Mouse (Mus musculus): Measurements from ENCODE around the gene Naa10. TPM values are rescaled to one million over a fixed set of nuclear protein-coding genes. Genes with fewer than 3 reads are reported as not detected.

Naa10 gene
- total RNA-seq, 2 experiments from 2014 or later = 69.8 to 72.9 TPM

Other genes with a start within 250 kb of the Naa10 start
- 10 to 100 TPM; 77.3 to 81.8 TPM for gene Slc6a8, start 248.8 kb downstream of the Naa10 start, total RNA-seq (2021)
- 10 to 100 TPM; 69.5 to 71.1 TPM for gene Bcap31, start 205.8 kb downstream of the Naa10 start, total RNA-seq (2021)
- 10 to 100 TPM; 15.8 to 16.0 TPM for gene Abcd1, start 205.3 kb downstream of the Naa10 start, total RNA-seq (2021)
- 1 to 10 TPM; 6.5 to 7.9 TPM for gene Plxnb3, start 164.9 kb downstream of the Naa10 start, total RNA-seq (2021)
- gene Srpk3, start 147.5 kb downstream of the Naa10 start, total RNA-seq (2021) = 1 to 10 TPM; 2.2 to 3.8 TPM
- gene Idh3g, start 135.0 kb downstream of the Naa10 start, total RNA-seq (2021) = 100 to 1,000 TPM; 151 to 157 TPM
- gene Ssr4, start 134.9 kb downstream of the Naa10 start, total RNA-seq (2021) = 100 to 1,000 TPM; 101 to 104 TPM
- gene Pdzd4, start 97.0 kb downstream of the Naa10 start, total RNA-seq (2021) = 100 to 1,000 TPM; 110 to 111 TPM
- not detected for gene Avpr2, start 29.8 kb downstream of the Naa10 start, total RNA-seq (2021)
- 100 to 1,000 TPM; 333 to 351 TPM for gene L1cam, start 25.8 kb downstream of the Naa10 start, total RNA-seq (2021)
- 1 to 10 TPM; 4.6 to 5.1 TPM for gene Arhgap4, start 74 bp downstream of the Naa10 start, total RNA-seq (2021)
- gene Renbp, start 8.9 kb upstream of the Naa10 start, total RNA-seq (2021) = 1 to 10 TPM; 3.9 to 7.1 TPM
- gene Hcfc1, start 44.4 kb upstream of the Naa10 start, total RNA-seq (2021) = 10 to 100 TPM; 72.9 to 77.8 TPM
- 10 to 100 TPM; 52.5 to 52.9 TPM for gene Irak1, start 102.0 kb upstream of the Naa10 start, total RNA-seq (2021)
- not detected for gene Opn1mw, start 205.5 kb upstream of the Naa10 start, total RNA-seq (2021)
- gene Mecp2, start 213.4 kb upstream of the Naa10 start, total RNA-seq (2021) = 10 to 100 TPM; 74.3 to 75.1 TPM
- not detected for gene Tex28, start 245.9 kb upstream of the Naa10 start, total RNA-seq (2021)

All from layer of hippocampus, postnatal 10 days (tissue).